Mouse (Mus musculus) E14TG2a.4 (cell line): ENCODE data around the gene Isl2.

ENCODE experiments used
- H3K27me3 ChIP-seq: 2 replicates; pipeline ENCODE4 v1.6.1; 2014; ENCODE audit warnings: low read length, control low read depth; ENCODE audit not compliant: insufficient read depth
- H3K36me3 ChIP-seq: 2 replicates; pipeline ENCODE4 v1.6.1; 2014; ENCODE audit warnings: low read length, control low read depth; ENCODE audit not compliant: insufficient read depth
- H3K4me1 ChIP-seq: replicated peaks from 2 replicates; pipeline ENCODE4 v1.6.1; 2014; ENCODE audit warnings: low read depth, low read length, control low read depth
- H3K4me3 ChIP-seq: replicated peaks from 2 replicates; pipeline ENCODE4 v1.5.1; 2014; ENCODE audit warnings: mild to moderate bottlenecking, low read length
- H3K9me3 ChIP-seq: 2 replicates; pipeline ENCODE4 v1.6.1; 2014; ENCODE audit warnings: low read length, control low read depth
- CTCF ChIP-seq: conservative IDR thresholded peaks from 2 replicates; pipeline ENCODE4 v1.5.1; 2014; ENCODE audit warnings: low read length
- NANOG ChIP-seq: IDR thresholded peaks from 2 replicates; pipeline ENCODE4 v1.6.1; 2014; ENCODE audit warnings: borderline replicate concordance, low read length, mixed read lengths
- POU5F1 ChIP-seq: IDR thresholded peaks from 2 replicates; pipeline ENCODE4 v1.6.1; 2014; ENCODE audit warnings: low read length, borderline replicate concordance

Gene Isl2

DNA sequence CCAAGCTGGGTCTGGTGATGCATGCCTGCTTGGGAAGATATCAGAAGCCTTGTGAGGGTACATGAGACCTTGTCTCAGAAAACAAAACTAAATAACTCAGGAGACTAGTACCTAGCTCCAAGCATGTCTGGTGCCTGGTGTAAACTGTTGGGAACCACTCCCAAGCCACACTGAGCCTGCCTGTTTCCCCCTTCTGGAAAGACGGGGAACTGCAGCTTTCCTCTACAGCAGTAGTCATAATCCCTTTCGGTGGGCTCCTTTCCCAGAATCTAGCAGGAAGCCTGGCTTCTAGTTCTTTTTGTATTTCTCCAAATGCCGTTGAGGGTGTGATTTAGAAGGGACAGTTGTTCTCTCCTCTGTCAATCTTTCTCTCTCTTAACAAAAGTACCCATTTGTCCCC is 2.6 kb upstream of the Isl2 start:
- no peaks in the 10 kb centered on the region for H3K9me3 ChIP-seq
- no peak overlapping the region for H3K4me3 ChIP-seq
- TF ChIP-seq CTCF, result peak; percentile 89
- TF ChIP-seq NANOG, result no peak
- H3K4me1 ChIP-seq, result peaks cover 30% of the 10 kb centered on the region
- H3K27me3 ChIP-seq, result peaks cover 59% of the 10 kb centered on the region
- no peaks in the 10 kb centered on the region for H3K36me3 ChIP-seq

DNA sequence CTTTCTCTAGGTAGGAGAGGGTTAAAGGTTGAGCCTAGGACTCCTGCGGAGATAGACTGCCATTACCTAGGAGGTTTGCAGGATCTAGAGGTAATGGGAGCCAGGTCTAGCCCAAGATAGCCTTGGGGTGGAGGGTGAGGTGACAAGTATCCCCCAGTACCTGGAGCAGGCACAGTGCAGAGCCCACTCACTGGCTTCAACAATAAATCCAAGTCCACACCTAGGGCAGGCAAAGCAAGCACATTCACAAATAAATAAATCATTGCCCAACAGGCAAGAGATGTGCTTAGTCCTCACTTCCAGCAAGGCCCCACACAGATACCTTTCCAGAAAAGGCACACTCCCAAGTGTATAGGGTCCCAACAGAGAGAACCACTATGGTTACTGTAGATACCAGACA is 534 bp downstream of the Isl2 start:
- TF ChIP-seq POU5F1 (no peak), CTCF (no peak), NANOG (no peak)

DNA sequence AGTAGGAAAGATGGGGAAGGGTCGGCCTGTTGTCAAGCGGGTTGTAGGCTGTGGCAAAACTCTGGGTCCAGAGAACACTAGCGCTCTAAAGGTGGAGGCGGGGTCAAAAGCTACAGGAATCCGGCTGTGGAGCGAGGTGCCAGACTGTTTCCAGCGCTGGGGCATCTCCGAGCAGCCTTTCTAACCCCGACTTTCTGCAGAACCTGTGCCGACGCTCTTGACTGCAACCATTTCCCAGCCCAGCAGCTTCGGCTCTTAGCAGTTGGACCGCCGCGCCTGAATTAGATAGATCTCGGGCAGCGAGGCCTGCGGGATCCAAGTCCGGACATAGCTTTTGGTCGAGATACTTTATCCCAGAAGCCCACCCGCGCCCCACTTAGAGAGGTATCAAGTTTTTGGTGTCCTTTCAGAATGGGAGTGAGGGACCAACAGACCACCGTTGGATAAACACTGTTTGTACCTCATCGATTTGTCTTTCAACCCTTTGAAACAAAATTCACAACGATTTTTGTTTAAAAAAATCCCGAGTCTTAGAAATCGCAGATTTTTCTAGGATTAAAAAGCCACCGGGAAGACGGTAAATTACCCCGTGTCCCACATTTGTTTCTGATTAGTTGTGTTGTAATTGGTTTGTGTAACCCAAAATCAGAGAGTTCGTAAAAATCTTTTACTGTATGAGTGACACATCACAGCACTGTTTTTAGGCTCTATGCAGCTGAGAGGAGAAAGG is 1.4 kb downstream of the Isl2 start:
- Histone ChIP-seq H3K27me3 (peaks cover 87% of the 10 kb centered on the region), H3K9me3 (no peaks in the 10 kb centered on the region), H3K4me3 (peak overlapping the region; percentile 70), H3K36me3 (no peaks in the 10 kb centered on the region), H3K4me1 (peaks cover 61% of the 10 kb centered on the region)
- no peak for TF ChIP-seq POU5F1
- TF ChIP-seq NANOG, result no peak
- no peak for TF ChIP-seq CTCF

More for the DNA sequence above, 534 bp downstream of the Isl2 start:
- Histone ChIP-seq H3K27me3 (peaks cover 83% of the 10 kb centered on the region), H3K9me3 (no peaks in the 10 kb centered on the region), H3K36me3 (no peaks in the 10 kb centered on the region), H3K4me1 (peaks cover 53% of the 10 kb centered on the region), H3K4me3 (no peak overlapping the region)

DNA sequence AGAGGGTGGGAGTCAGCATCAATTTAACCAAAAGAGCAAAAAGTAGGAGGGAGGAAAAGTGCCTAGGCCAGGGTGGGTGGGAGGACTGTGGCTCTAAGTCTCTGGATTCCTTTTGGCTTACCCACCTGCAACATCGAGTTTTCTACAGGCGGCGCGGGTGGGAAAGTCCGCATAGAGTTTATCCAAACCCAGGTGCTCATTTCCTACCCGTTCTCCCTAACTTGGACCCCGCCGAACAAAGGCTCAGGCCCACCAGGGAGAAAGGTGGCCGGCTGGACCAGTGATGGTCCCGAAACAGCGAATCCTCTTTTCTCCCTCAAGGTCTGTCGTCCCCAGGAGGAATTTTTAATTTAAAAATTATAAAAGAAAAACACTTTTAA is 1.9 kb downstream of the Isl2 start:
- TF ChIP-seq POU5F1 (no peak), NANOG (no peak), CTCF (no peak)

DNA sequence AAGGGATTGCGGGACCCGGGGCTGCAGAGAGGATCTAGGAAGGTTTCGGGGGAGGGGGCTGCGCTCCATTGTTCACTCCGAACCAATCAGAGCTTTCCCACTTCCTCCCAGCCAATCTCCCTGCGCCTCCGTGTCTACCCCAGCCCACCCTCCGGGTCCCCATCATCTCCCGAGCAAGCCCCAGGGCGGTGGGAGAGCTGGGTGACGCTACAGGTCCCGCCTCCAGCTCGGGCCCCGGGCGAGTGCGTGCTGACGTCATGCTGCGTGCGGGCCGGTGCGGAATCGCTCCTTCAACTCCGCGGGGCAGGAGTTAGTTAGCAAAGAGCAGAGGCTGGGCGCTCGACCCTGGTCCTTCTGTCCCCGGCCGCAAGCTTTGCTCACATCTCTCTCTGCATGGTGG is 2.4 kb downstream of the Isl2 start:
- Histone ChIP-seq H3K9me3 (no peaks in the 10 kb centered on the region), H3K4me1 (peaks cover 71% of the 10 kb centered on the region), H3K27me3 (peaks cover 98% of the 10 kb centered on the region), H3K4me3 (peak overlapping the region; percentile 70), H3K36me3 (no peaks in the 10 kb centered on the region)
- TF ChIP-seq POU5F1 (no peak), NANOG (no peak), CTCF (no peak)

More for the DNA sequence above, 1.9 kb downstream of the Isl2 start:
- Histone ChIP-seq H3K4me3 (peak overlapping the region; percentile 70), H3K27me3 (peaks cover 93% of the 10 kb centered on the region), H3K36me3 (no peaks in the 10 kb centered on the region), H3K9me3 (no peaks in the 10 kb centered on the region), H3K4me1 (peaks cover 66% of the 10 kb centered on the region)

DNA sequence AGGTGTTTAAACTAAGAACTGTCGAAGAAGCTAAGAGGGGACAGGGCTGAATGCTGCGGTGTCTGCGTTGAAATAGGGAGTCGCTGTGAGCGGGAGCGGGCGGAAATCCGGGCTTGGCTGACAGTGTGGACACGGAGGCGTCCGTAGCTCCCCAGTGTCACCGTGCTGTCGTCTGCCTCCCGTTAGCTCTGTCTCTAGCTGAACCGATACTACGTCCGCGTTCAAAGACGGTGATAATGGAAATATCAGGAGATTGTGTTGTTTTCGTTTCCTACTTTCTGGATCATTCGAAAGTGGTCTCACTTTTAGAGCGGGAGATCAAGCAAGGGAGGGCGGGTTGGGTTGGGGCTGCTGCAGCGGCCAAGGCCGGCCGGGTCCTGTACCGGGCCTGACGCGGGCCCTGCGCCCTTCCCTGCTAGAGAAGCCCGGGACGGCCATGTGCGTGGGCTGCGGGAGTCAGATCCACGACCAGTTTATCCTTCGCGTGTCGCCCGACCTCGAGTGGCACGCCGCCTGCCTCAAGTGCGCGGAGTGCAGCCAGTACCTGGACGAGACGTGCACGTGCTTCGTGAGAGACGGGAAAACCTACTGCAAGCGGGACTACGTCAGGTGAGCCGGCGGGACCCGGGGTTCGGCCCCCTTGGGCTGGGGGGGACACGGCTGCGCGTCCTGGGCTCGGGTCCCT is 3.4 kb downstream of the Isl2 start:
- Histone ChIP-seq H3K9me3 (no peaks in the 10 kb centered on the region), H3K36me3 (no peaks in the 10 kb centered on the region), H3K4me3 (peak overlapping the region; percentile 70), H3K4me1 (peaks cover 79% of the 10 kb centered on the region), H3K27me3 (peaks cover 99% of the 10 kb centered on the region)
- TF ChIP-seq CTCF (no peak), NANOG (no peak), POU5F1 (no peak)

DNA sequence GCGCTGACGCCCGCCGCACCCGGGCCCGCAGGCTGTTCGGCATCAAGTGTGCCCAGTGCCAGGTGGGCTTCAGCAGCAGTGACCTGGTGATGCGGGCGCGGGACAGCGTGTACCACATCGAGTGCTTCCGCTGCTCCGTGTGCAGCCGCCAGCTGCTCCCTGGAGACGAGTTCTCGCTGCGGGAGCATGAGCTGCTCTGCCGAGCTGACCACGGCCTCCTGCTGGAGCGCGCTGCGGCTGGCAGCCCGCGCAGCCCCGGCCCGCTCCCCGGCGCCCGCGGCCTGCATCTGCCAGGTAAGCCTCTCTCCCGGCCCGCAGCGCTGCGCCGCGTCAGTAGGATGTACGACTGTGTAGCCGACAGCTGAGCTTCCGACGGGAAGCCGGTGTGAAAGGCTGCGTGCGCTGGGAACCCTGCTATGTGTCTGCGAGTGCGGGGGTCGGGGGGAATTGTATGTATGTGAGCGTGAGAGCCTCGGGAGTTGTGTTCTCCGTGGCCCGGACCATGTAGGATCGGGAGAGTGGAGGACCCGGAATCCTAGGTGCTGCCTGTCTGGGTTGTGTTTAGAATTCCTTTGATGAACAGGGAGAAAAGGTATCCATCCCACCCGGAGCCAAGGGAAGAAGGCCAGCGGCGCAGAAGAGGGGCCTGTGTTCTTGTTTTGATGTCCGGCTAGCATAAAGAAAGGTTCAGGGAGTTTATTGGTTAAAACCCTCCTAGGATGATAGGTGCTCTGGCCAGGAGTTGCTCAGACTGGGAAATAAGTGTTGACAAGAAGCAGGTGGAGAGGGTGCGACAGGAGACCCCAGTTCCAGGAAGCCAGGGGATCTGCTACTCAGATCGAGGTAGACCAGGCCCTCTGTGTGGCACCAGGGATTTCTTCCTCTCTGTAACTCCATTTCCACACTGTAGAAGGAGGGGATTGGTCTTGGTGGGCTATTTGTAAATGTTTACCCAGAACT is 4.2 kb downstream of the Isl2 start:
- no peaks in the 10 kb centered on the region for H3K36me3 ChIP-seq
- no peaks in the 10 kb centered on the region for H3K9me3 ChIP-seq
- TF ChIP-seq CTCF (no peak), NANOG (no peak), POU5F1 (no peak)
- H3K27me3 ChIP-seq, result peaks cover 95% of the 10 kb centered on the region
- H3K4me3 ChIP-seq, result peak overlapping the region; percentile 62
- H3K4me1 ChIP-seq, result peaks cover 81% of the 10 kb centered on the region

DNA sequence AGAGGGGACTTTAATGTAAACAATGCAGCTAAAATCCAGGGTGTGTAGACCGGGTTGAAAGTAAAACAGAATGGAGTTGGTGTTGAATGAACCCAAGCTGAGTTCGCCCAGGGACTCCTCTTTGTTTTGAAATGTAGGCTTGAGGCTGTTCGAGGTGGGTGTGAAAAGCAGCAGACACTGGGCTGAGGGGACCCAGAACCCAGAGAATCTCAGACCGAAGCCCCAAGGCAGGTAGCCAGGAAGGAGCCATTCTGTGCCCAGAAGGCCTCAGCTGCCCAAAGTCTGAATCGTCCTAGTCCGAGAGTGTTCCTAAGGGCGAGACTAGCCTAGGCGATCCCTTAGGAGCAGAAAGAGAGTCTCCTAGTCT is 4.8 kb downstream of the Isl2 start:
- TF ChIP-seq CTCF (no peak), NANOG (no peak), POU5F1 (no peak)
- Histone ChIP-seq H3K9me3 (no peaks in the 10 kb centered on the region), H3K27me3 (peaks cover 96% of the 10 kb centered on the region), H3K36me3 (no peaks in the 10 kb centered on the region), H3K4me3 (no peak overlapping the region), H3K4me1 (peaks cover 75% of the 10 kb centered on the region)
